10 mouse cellular contexts compared by ENCODE assay signal in the genomic region with DNA sequence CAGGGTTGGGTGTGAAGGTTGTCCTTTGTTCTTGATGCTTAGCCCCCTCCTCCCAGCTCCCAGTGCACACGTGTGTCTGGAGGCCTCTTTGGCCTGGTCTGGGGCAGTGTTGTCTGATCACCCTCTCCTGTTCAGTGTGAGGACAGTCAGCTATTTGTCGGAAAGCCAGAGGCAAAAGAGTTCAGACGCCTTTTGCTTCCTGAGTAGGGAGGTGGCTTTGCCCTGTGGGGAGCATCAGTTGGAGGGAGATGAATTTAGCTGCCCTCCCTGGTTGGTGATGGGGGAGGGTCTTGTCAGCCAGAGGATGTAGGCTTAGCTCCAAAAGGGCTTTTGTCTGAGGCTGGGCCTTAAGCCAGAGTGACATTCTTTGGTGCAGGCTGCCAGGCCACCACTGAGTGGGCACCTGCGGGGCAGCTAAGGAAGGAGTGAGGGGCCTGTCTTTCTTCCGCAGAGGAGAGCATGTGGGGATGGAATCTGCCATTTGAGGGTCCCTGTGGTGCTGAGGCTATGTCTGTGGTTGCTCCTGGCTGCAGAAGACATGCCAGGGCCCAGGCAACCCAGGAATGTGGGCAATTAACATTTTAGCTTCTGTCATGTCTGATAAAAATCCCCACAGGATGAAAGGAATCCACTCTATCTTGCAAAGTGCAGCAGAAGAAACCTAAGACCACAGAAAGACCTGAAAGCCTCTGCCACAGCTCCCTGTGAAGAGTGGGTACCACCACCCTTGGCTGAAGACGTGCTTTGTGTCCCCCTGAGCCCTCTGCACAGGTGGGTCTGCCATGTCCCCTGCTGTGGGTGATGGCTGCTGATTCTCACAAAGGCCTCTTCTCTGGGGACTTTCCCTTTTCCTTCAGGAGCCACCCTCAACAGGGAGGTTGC.
DNase-seq lines count a peak whose midpoint lies in the region; ATAC-seq and TF ChIP-seq lines count a peak whose summit lies in the region.
"Had no signal": no experiment of that assay in that cellular context is flagged by ENCODE, and none has a peak within 500 bp of the region (broad histone marks: within the 10 kb centered on the region; RNA-seq: fewer than 3 reads in every experiment).

No protein-coding gene starts in this region.

- WGBS in intestine, embryonic 15.5 days: 32% methylated on average over 6 of the region's 6 CpGs
- 44% methylated on average over 6 of the region's 6 CpGs for WGBS in intestine, postnatal 0 days
- WGBS in heart, embryonic 16.5 days: 22% methylated on average over 6 of the region's 6 CpGs
- 39% methylated on average over 6 of the region's 6 CpGs for WGBS in liver, embryonic 12.5 days (ENCODE audit: insufficient replicate concordance)

- H3K27me3 ChIP-seq in intestine, embryonic 15.5 days (replicated peaks): no peaks in the 10 kb centered on the region
- no peaks in the 10 kb centered on the region for H3K27me3 ChIP-seq in intestine, postnatal 0 days (replicated peaks; ENCODE audit: control insufficient read depth, insufficient read depth, low read length)
- H3K27me3 ChIP-seq in heart, embryonic 16.5 days (ENCODE audit: control insufficient read depth, insufficient read depth, low read length): no peaks in the 10 kb centered on the region
- H3K27me3 ChIP-seq in myocyte (ENCODE audit: control insufficient read depth, insufficient read depth, insufficient read length): no peaks in the 10 kb centered on the region
- 0 out of 2 replicates have a peak, but pooled peaks cover 12% of the 10 kb centered on the region for H3K27me3 ChIP-seq in liver, embryonic 12.5 days (replicated peaks)

- no peak for TF ChIP-seq CTCF in intestine, postnatal 0 days (IDR thresholded peaks at IDR 0.05; ENCODE audit: low read depth)

- peaks cover 4% of the 10 kb centered on the region; the same call in 1 of the 2 replicates for H3K4me1 ChIP-seq in intestine, embryonic 15.5 days (replicated peaks)
- no peaks in the 10 kb centered on the region for H3K4me1 ChIP-seq in intestine, postnatal 0 days (replicated peaks; ENCODE audit: control insufficient read depth, insufficient read depth, low read length)
- H3K4me1 ChIP-seq in heart, embryonic 16.5 days (ENCODE audit: control insufficient read depth, insufficient read depth, low read length): peaks cover 17% of the 10 kb centered on the region
- H3K4me1 ChIP-seq in liver, embryonic 12.5 days: no peaks in the 10 kb centered on the region

- H3K9ac ChIP-seq in intestine, embryonic 15.5 days: no peak overlapping the region
- H3K9ac ChIP-seq in intestine, postnatal 0 days (ENCODE audit: low read depth, low read length): no peak overlapping the region
- H3K9ac ChIP-seq in heart, embryonic 16.5 days (ENCODE audit: low read length): peak overlapping the region; percentile 51; the same call in 1 of the 2 replicates
- H3K9ac ChIP-seq in liver, embryonic 12.5 days: no peak overlapping the region
- H3K9ac ChIP-seq: liver, embryonic 14.5 days had no signal

- H3K79me2 ChIP-seq in myocyte (ENCODE audit: control insufficient read depth, insufficient read depth): no peaks in the 10 kb centered on the region

- no peak overlapping the region for H3K4me2 ChIP-seq in intestine, embryonic 15.5 days (replicated peaks)
- no peak overlapping the region for H3K4me2 ChIP-seq in intestine, postnatal 0 days (replicated peaks; ENCODE audit: low read depth)
- no peak overlapping the region for H3K4me2 ChIP-seq in heart, embryonic 16.5 days (ENCODE audit: low read depth, low read length)
- no peak overlapping the region for H3K4me2 ChIP-seq in myocyte (ENCODE audit: low read depth)
- H3K4me2 ChIP-seq in liver, embryonic 12.5 days: no peak overlapping the region

- peak; percentile 44 to 49 for DNase-seq in cerebellum, adult 18-20 months
- DNase-seq in testis, postnatal 10 days (ENCODE audit: low spot score): no peak

- no peak overlapping the region for H3ac ChIP-seq in myocyte (ENCODE audit: control insufficient read depth, insufficient read length)

- TF ChIP-seq POLR2A in myocyte (IDR thresholded peaks at IDR 0.05; ENCODE audit: insufficient read length, low read depth): no peak

- H3K9me3 ChIP-seq in intestine, embryonic 15.5 days: no peaks in the 10 kb centered on the region
- no peaks in the 10 kb centered on the region for H3K9me3 ChIP-seq in intestine, postnatal 0 days (ENCODE audit: control insufficient read depth)
- H3K9me3 ChIP-seq in heart, embryonic 16.5 days (replicated peaks; ENCODE audit: control insufficient read depth, low read length): no peaks in the 10 kb centered on the region
- no peaks in the 10 kb centered on the region for H3K9me3 ChIP-seq in liver, embryonic 12.5 days (replicated peaks)
- H3K9me3 ChIP-seq: G1E had no signal

- no peak overlapping the region for H3K4me3 ChIP-seq in intestine, embryonic 15.5 days (replicated peaks)
- no peak overlapping the region for H3K4me3 ChIP-seq in intestine, postnatal 0 days (ENCODE audit: low read depth, low read length)
- no peak overlapping the region for H3K4me3 ChIP-seq in heart, embryonic 16.5 days (ENCODE audit: low read length)
- no peak overlapping the region for H3K4me3 ChIP-seq in myocyte
- no peak overlapping the region for H3K4me3 ChIP-seq in liver, embryonic 12.5 days

- no peak for ATAC-seq in intestine, embryonic 15.5 days
- ATAC-seq in intestine, postnatal 0 days: no peak
- ATAC-seq in heart, embryonic 16.5 days (replicated peaks; ENCODE audit: extremely low read depth, insufficient read depth, low FRiP score): peak; percentile 66
- no peak for ATAC-seq in liver, embryonic 12.5 days
- no peak for ATAC-seq in megakaryocyte, adult 5-6 weeks (ENCODE audit: poor library complexity, severe bottlenecking)

- no peaks in the 10 kb centered on the region for H3K36me3 ChIP-seq in intestine, embryonic 15.5 days
- no peaks in the 10 kb centered on the region for H3K36me3 ChIP-seq in intestine, postnatal 0 days (ENCODE audit: control insufficient read depth, insufficient read depth)
- H3K36me3 ChIP-seq in heart, embryonic 16.5 days (ENCODE audit: control insufficient read depth, insufficient read depth): no peaks in the 10 kb centered on the region
- no peaks in the 10 kb centered on the region for H3K36me3 ChIP-seq in myocyte (ENCODE audit: control insufficient read depth, insufficient read depth)
- no peaks in the 10 kb centered on the region for H3K36me3 ChIP-seq in liver, embryonic 12.5 days
- H3K36me3 ChIP-seq: G1E had no signal

- H3K27ac ChIP-seq in intestine, embryonic 15.5 days: 0 out of 2 replicates have a peak overlapping the region, but pooled peaks have one; percentile 9
- no peak overlapping the region for H3K27ac ChIP-seq in intestine, postnatal 0 days (ENCODE audit: low read depth, low read length)
- peak overlapping the region; percentile 70 for H3K27ac ChIP-seq in heart, embryonic 16.5 days (ENCODE audit: low read length)
- H3K27ac ChIP-seq in liver, embryonic 12.5 days: no peak overlapping the region
- H3K27ac ChIP-seq: liver, embryonic 14.5 days had no signal

TF ChIP-seq in myocyte, 11 proteins besides CTCF, POLR2A, EP300 and RAD21:
- TF ChIP-seq MYOD1 (IDR thresholded peaks at IDR 0.05; ENCODE audit: control insufficient read depth in 1 of 3, insufficient read length in 2 of 3, low read depth in 2 of 3) (peak in 2 of 3 experiments; percentile 57 to 63), MYOG (IDR thresholded peaks at IDR 0.05; ENCODE audit: control insufficient read depth in 1 of 3, insufficient read depth in 1 of 3, insufficient read length in 2 of 3, low read depth in 2 of 3) (peak in 2 of 3 experiments; percentile 69 to 90), TCF3 (IDR thresholded peaks at IDR 0.05; ENCODE audit: insufficient read length, low read depth) (no peak)

Comparison
In these comparisons a context has a peak if more than half of its experiments do, and no peak if none do; other contexts are left out.
1. H3K27ac ChIP-seq: peak in intestine, embryonic 15.5 days (single experiment) and heart, embryonic 16.5 days (single experiment); none in intestine, postnatal 0 days (single experiment) and liver, embryonic 12.5 days (single experiment).